Mouse (Mus musculus): ENCODE results near the gene Zfp160. TPM values are rescaled to one million over a fixed set of nuclear protein-coding genes. Genes with fewer than 3 reads are reported as not detected.
A peak's percentile ranks its signal among the peaks of the same experiment; 100 is the strongest.
"Not testable (repeated sequence)": the region's sequence is repeated elsewhere in the genome, so short reads cannot be mapped to it uniquely, and the experiment has no call there.

Gene Zfp160
- 10 to 100 TPM; 19.6 to 20.4 TPM for polyA plus RNA-seq (2017; shearing (Covaris generic))

DNA sequence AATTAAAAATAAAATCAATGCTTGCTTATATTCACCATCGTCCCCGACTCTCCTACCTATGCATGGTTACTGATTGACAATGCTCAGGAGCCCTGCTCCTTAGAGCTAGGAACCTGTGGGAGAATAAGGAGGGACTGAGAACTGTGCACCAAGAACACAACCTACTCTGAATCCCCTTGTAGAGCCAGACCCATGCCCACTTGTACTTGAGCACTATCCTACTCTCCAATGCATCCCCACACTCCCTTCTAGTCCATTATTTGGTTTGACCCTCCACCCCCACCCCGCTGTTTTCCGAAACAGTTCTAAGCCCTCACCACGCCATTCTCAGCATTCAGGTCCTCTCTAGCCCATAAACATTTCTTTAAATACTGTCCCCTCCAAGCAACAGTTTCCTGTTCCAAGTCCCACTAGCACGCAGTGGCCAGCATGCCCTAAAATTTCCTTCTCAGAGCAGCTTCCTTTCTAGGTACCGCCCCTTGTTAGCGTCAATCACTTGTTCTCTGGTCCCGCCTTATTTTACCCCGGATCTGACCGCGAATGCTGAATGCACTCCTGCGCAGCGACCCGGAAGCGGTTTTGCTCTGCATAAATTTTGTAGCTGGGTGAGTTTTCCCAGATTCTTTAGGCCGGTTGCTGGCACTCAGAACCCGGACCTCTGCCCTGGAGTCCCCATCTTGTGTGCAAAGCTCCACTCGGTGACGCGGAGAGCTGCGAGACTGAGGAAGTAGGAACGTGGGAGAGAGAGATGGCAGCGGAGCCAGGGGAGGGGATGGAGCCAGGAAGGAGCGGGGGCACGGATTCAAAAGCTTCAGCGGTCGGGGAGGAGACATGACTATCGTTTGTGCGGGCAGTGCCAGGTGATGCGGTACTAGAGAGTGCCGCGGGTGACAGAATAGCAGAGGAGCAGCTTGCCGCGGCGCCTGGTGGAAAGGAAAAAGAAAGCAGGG lies at the start of gene Zfp160:
Gene Zfp160, plus strand, starts transcription at position 522 of the 950 bp plus-strand sequence.
- ATAC-seq = peak; percentile 99

DNA sequence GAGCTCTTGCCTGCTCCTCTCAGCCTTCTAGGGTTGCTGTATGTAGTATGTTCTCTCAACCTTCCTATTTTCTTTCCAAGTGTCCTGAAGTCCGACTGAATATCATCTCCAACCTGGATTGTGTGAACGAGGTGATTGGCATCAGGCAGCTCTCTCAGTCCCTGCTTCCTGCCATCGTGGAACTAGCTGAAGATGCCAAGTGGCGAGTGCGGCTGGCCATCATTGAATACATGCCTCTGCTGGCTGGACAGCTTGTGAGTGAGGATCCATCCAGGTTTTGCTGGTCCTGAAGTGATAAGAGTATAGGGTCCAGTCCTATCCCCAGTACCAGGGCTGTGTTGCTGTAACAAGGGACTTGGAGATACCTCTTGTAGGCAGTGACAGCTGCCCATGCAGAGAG lies 48.3 kb upstream of the Zfp160 start:
- ATAC-seq = no peak

DNA sequence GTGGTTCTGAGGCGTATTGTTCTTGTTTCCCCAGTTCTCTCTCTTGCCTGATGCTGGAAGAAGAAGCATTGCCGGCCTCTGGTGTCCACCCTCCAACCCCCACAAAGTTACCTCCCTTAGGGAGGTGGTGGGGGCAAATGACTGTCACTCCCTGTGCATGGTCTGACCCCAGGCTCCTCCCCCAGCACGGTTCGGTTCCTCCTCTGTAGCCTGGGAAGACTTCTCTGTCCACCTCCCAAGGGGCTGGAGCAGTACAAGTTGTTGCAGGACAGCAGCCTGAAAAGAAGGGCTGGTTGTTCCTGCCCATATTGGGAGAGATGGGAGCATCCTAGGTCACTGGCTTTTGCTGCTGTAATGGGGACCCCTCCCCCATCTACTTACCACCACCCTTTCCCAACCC lies 43.3 kb upstream of the Zfp160 start:
- ATAC-seq = no peak

DNA sequence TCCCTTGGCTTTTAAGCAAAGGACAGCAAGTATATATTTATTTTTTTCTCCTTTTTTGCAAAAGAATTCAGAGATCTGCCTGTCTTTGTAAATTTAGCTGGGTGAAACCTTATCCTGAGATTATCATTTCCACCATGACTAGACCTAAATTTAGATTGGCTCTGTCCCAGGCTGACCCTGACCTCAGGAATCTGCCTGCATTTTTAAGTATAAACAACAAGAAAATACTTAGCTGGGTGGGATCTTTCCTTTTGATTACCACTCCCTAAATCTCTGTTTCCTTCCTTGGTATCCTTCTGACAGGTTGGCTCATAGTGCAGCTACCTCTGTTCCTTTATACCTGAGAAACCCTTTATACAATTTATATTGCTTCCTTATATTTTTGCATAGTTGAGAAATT lies 42.0 kb upstream of the Zfp160 start:
- no peak for ATAC-seq

DNA sequence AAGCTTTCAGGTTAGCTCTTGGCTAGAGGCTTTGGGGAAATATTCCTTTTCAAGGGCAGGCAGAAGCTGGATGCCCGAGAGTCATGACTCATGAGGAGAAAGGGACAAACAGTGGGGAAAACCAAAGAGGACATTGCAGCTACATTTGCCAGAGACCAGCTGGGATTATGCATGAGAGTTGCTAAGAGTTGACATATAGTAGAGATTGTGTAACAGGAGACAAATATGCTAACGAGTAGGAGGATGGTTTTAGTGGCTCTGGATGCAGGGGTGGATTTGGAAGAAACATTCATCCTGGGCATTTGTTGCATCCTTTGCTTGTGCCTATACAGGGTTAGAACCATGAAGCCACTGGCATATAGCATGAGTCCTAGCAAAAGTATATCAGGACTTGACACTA lies 15.0 kb upstream of the Zfp160 start:
- ATAC-seq = no peak

DNA sequence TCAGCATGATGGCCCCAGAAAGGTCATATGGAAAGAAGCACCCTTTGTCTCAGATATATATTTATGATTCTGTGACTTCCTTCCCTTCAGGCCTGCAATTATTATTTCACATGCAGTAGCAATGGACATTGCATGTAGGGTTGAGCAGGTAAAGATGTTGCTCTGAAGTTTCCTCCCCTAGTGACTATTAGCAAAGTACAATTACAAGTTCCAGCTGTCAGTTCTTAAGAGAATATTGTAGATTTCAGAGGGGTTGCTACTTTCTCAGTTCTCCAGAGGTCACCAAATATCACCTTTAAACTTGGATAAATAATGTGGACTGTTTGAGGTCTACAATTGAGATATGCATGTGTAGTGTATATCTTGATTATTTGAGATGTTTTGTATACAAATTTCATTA lies 12.3 kb upstream of the Zfp160 start, which contains the start of gene Vmn1r233:
Gene Vmn1r233, minus strand, starts transcription at position 101 of the 400 bp plus-strand sequence.
- ATAC-seq = no peak

DNA sequence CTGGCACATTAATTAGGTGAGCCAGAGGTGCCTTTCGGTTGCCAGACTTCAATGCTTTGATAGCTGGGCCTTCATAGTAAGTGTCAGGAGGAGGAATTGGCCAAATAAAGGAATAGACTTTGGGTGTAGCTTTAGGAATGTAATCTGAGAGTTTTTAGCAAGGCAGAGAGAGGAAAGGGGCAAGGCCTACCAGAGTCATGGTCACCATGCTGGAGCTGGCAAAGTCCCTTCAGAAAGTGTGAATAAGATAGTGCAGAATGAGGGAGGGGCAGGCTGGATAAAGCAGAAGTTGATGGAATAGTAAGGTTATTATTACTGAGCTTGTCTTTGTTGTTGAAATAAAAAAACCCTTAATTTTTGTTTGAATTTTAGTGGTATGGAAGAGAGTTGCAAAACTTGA lies 1.0 kb downstream of the Zfp160 start:
- no peak for ATAC-seq

DNA sequence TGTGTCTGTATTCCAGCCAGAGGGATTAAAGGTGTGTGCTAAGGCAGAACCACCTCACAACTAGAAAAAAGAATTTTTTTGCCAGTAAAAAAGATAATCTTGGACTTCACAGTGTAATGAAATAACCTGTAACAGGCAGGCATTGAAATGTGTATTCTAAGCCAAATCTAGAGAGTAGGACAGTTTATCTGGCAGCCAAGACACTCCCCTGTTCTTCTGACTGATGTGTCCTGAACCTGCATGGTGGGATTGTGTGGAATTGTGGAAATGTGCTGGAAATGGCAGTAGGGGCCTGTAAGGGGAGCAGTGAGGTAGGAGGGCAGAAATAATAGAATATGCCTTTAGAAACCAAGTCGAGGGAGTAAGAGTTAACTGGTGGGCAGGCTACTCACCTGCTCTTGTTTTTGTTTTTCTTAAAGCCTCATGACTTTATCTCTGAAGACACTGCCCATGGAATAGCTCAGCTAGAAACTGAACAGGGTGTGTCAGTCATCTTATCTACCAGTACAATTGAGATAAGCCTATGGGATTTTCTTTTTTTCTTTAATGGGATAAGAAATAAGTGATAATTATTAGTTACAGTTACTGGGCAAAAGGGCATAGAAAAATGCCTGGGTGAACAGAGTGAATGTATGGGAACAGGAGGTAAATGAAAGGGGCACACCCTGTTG lies 9.8 kb downstream of the Zfp160 start:
- no peak for ATAC-seq

DNA sequence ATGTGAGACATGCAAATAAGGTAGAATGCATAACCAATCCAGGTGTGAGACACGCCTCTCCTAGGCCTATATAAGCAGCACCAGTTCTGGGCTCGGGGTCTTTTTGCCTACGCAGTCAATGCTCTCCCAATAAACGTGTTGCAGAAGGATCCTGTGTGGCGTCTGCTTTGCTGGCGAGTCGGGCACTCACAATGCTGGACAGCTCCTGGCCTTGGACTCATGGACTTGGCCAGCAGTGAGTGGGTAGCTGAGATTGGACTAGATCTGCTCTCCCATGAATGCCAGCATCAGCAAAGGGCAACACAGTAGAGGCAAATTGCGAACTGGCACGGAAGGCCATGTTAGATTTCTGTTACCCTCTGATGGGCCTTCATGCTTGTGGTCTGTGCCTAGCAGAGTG lies 39.3 kb downstream of the Zfp160 start:
- not testable (repeated sequence) for ATAC-seq

DNA sequence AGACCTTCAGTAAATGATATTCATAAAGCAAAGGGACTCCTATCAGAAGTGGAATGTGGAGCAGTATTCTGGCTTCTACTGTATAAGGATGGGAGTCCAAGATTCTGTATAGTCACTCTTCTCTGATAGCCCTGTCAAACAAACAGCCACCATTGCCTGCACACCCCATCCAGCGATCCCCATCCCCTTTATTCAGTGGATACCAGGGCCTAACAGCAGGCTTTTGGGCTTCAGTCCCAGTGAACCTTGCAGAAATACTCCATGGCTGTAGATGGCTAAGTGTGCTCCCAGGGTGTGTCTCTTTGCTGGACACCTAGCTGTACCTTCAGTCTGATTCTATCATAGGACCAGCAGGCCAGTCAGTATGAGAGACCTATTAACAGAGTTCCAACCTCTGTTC lies 42.2 kb downstream of the Zfp160 start:
- ATAC-seq = no peak

DNA sequence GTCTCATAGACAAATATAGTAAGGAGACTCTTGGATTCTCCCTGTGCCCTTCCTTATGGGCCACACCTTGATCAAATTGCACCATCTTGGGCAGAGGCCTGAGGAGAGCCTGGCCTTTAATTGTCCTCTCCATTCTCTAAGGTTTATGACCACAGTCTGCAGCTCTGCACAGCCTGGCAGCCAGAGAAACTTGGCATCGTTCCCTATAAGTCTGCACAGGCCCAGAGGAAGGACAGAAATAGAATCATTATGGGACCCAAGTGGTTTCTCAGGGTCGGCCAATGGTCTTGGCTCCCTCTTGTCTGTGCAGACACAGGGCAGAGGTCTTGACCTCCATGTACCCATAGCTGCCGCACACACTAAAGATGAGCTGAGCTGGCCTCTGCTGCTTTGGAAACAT lies 42.6 kb downstream of the Zfp160 start:
- ATAC-seq = not testable (repeated sequence)

DNA sequence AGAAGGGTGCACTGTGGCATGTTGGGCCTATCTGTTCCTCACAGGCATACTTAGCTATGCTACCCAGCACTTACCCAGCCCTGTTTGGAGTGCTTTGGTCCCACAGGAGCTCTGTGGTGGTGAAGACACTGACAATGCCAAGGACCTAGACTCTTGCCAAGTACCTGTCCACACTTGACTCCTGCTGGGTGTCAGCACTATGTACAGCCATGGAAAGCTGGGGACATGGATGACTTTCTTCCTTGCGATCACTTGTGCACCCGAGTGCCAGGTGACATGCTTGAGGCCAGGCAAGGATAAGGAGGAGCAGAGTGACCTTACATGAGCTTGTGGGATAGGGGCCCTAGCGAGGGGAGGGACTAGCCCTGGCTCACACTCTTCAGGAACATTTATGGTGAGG lies 43.2 kb downstream of the Zfp160 start:
- ATAC-seq = not testable (repeated sequence)

DNA sequence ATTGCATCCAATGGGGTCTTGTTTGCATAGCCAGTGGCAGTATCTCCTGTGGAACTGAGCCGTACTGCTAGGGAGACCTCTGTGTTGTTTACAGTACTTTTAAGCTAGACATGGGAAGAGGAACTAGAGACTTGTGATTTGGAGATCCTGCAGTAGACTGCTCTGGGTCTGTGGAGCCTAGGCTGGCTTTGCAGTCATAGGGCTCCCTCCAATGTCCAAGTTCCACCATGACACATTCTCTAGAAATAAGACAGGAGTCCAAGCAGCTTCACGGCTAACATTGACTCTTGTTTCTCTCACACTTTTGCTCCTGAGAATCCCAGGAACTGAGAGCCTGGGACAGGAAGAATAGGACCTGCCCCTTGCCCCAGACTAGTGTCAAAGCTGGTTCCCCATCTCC lies 44.6 kb downstream of the Zfp160 start:
- no peak for ATAC-seq

DNA sequence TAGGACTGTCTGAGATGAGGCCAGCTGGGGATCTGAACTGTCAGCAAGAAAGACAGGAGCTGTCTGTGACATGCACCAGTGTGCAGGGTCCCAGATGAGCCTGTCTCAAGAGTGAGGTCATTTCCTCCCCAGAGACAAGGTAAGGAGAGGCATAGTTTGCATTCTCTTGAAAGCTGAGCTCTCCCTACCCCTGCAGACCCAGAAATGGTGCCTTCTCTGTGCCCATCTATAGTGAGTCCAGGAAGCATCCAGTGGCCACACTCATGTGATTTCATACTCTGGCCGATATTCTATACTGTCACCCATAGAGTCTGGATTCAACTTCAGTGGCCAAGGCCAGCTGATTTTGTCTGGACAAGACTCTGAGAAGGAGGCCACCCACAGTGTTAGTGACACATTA lies 46.4 kb downstream of the Zfp160 start:
- not testable (repeated sequence) for ATAC-seq

DNA sequence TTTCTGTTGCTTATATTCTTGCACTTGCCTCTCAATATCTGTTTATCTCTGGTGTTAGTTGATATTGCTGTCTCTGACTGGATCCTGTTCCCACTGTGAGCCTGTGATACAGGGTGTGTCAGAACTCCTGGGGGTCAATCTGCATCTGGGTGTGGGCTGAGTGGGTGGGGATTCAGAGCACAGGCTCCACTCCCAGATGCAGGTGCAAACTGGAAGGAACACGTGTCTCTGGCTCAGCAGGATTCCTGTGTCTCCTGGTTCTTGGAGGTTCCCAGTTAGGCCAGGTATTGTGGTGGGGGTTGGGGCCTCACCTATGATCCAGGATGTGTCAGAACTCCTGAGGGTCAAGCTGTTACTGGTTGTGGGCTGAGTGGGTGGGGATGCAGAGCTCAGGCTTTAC lies 56.8 kb downstream of the Zfp160 start:
- ATAC-seq = no peak

DNA sequence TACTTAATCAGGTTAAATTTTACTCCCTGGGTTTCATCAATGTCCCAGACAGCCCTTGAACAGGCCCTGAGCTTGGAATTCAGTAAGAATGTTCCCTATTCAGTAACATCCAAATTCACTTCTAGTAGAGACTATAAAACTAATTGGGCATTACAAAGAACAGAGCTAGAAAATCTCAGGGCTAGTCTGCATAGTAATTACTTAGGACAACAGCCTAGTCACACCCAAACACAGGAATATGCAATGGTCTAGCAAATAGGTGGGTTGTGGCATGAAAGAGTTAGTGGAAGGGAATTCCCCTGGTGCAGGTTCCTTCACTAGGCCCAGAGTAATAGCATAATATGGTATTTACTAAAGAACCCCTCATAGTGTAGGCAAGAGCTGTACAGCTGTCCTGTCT lies 58.3 kb downstream of the Zfp160 start:
- no peak for ATAC-seq

DNA sequence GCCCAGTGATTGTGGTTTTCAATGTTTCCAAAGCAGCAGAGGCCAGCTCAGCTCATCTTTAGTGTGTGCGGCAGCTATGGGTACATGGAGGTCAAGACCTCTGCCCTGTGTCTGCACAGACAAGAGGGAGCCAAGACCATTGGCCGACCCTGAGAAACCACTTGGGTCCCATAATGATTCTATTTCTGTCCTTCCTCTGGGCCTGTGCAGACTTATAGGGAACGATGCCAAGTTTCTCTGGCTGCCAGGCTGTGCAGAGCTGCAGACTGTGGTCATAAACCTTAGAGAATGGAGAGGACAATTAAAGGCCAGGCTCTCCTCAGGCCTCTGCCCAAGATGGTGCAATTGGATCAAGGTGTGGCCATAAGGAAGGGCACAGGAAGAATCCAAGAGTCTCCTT lies 60.7 kb downstream of the Zfp160 start:
- not testable (repeated sequence) for ATAC-seq

DNA sequence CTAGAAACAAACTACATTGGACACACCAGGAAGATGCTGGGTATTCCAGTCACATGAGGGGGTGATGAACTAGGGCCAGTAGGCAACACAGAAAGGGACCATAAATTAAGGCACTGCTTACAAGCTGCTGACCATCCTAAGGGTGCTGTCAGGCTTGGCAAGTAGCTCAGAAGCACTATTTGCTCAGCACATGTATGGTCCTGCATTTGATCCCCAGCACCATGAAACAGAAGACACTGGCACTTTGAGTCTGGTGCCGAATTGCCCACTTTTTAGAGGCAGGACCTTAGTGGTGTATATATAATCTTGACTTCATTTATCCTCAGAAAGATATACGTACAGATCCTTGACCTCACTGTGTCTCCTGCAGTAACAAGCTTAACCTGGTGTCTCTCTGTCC lies 62.3 kb downstream of the Zfp160 start:
- not testable (repeated sequence) for ATAC-seq

Other genes starting within 250 kb of the Zfp160 start
- not detected for gene Vmn1r228, start 222.7 kb upstream of the Zfp160 start, polyA plus RNA-seq (2017; shearing (Covaris generic))
- gene Vmn1r229, start 197.3 kb upstream of the Zfp160 start, polyA plus RNA-seq (2017; shearing (Covaris generic)) = under 1 TPM in 1 of 2 experiments, not detected in 1; 0.09 TPM
- not detected for gene Vmn1r230, start 168.5 kb upstream of the Zfp160 start, polyA plus RNA-seq (2017; shearing (Covaris generic))
- not detected for gene Vmn1r231, start 103.8 kb upstream of the Zfp160 start, polyA plus RNA-seq (2017; shearing (Covaris generic))
- gene Vmn1r232, start 89.2 kb upstream of the Zfp160 start, polyA plus RNA-seq (2017; shearing (Covaris generic)) = not detected
- gene Ppp2r1a, start 63.6 kb upstream of the Zfp160 start, polyA plus RNA-seq (2017; shearing (Covaris generic)) = 100 to 1,000 TPM; 186 to 258 TPM
- under 1 TPM in 1 of 2 experiments, not detected in 1; 0.07 TPM for gene Vmn1r233, start 12.4 kb upstream of the Zfp160 start, polyA plus RNA-seq (2017; shearing (Covaris generic))
- gene Vmn1r234, start 217.2 kb downstream of the Zfp160 start, polyA plus RNA-seq (2017; shearing (Covaris generic)) = not detected
- gene Vmn1r235, start 247.5 kb downstream of the Zfp160 start, polyA plus RNA-seq (2017; shearing (Covaris generic)) = under 1 TPM in 1 of 2 experiments, not detected in 1; 0.30 TPM

All from CD4-positive, CD25-positive, alpha-beta regulatory T cell, adult 4 months (primary cell).